In genomic region chr2:152804408-152805110, GRCm38 (mm10) we compare ENCODE assay signal across 8 mouse cellular contexts. TPM values are rescaled to one million over a fixed set of nuclear protein-coding genes. Genes with fewer than 3 reads are reported as not detected.
DNase-seq lines count a peak whose midpoint lies in the region; ATAC-seq and TF ChIP-seq lines count a peak whose summit lies in the region.

No protein-coding gene starts in this region.

- peak; percentile 96 for TF ChIP-seq EP300 in ES-Bruce4 (IDR thresholded peaks at IDR 0.05; ENCODE audit: insufficient read depth, low read depth, low read length)

- no peak for TF ChIP-seq CTCF in ES-Bruce4 (IDR thresholded peaks at IDR 0.05; ENCODE audit: low read depth, low read length)

- TF ChIP-seq POLR2A in ES-Bruce4 (IDR thresholded peaks at IDR 0.05; ENCODE audit: insufficient read depth, low read length): no peak

- H3K27ac ChIP-seq in ES-Bruce4 (ENCODE audit: insufficient read depth, low read length): peak overlapping the region; percentile 88
- H3K27ac ChIP-seq in kidney, embryonic 16.5 days (ENCODE audit: low read length): peak overlapping the region; percentile 84
- peak overlapping the region; percentile 35; the same call in 1 of the 2 replicates for H3K27ac ChIP-seq in midbrain, embryonic 11.5 days (ENCODE audit: low read depth, low read length)

- no peaks in the 10 kb centered on the region for H3K27me3 ChIP-seq in ES-Bruce4 (ENCODE audit: control insufficient read depth, insufficient read depth, low read length, poor library complexity, severe bottlenecking)
- H3K27me3 ChIP-seq in kidney, embryonic 16.5 days (ENCODE audit: insufficient read depth, low read length): no peaks in the 10 kb centered on the region
- H3K27me3 ChIP-seq in midbrain, embryonic 11.5 days (ENCODE audit: control insufficient read depth, insufficient read depth, low read length): no peaks in the 10 kb centered on the region

- peak; percentile 27 for ATAC-seq in erythroid progenitor cell, adult 5-6 weeks (replicated peaks; ENCODE audit: low FRiP score, poor library complexity, severe bottlenecking)
- peak; percentile 85 for ATAC-seq in kidney, embryonic 16.5 days (ENCODE audit: low FRiP score, low TSS enrichment)
- ATAC-seq in midbrain, embryonic 11.5 days (ENCODE audit: low FRiP score): no peak; the same call in 1 of the 2 replicates
- no peak for ATAC-seq in inflammation-experienced regulatory T-cells, adult 6 months

- WGBS in kidney, embryonic 16.5 days: 7% methylated on average over 6 of the region's 6 CpGs
- 11% methylated on average over 6 of the region's 6 CpGs for WGBS in midbrain, embryonic 11.5 days

- H3K4me2 ChIP-seq in kidney, embryonic 16.5 days (replicated peaks; ENCODE audit: low read depth, low read length): peak overlapping the region; percentile 20; the same call in 1 of the 2 replicates
- H3K4me2 ChIP-seq in midbrain, embryonic 11.5 days: no peak overlapping the region

- DNase-seq in WW6 (ENCODE audit: low read depth, low spot score): peak; percentile 73
- DNase-seq in midbrain, embryonic 11.5 days (ENCODE audit: low spot score, missing footprints): no peak
- DNase-seq in left cerebral cortex, postnatal 14 days (ENCODE audit: low spot score in 2 of 2): no peak
- DNase-seq in left cerebral cortex, adult 8-10 months (ENCODE audit: low spot score in 2 of 2): no peak

- no peaks in the 10 kb centered on the region for H3K9me3 ChIP-seq in ES-Bruce4 (replicated peaks; ENCODE audit: control insufficient read depth, insufficient read depth, low read length, poor library complexity, severe bottlenecking)
- H3K9me3 ChIP-seq in kidney, embryonic 16.5 days (ENCODE audit: low read length): no peaks in the 10 kb centered on the region
- H3K9me3 ChIP-seq in midbrain, embryonic 11.5 days (ENCODE audit: control insufficient read depth, low read length): no peaks in the 10 kb centered on the region

- H3K9ac ChIP-seq in ES-Bruce4 (ENCODE audit: low read depth, poor library complexity, severe bottlenecking): 0 out of 2 replicates have a peak overlapping the region, but pooled peaks have one; percentile 27
- H3K9ac ChIP-seq in kidney, embryonic 16.5 days (replicated peaks; ENCODE audit: low read length): 0 out of 2 replicates have a peak overlapping the region, but pooled peaks have one; percentile 22
- no peak overlapping the region for H3K9ac ChIP-seq in midbrain, embryonic 11.5 days (ENCODE audit: low read length)

- H3K36me3 ChIP-seq in ES-Bruce4 (ENCODE audit: control insufficient read depth, insufficient read depth, low read length, poor library complexity, severe bottlenecking): peaks cover 3% of the 10 kb centered on the region; the same call in 1 of the 2 replicates
- no peaks in the 10 kb centered on the region for H3K36me3 ChIP-seq in kidney, embryonic 16.5 days (ENCODE audit: insufficient read depth, low read length)
- H3K36me3 ChIP-seq in midbrain, embryonic 11.5 days (ENCODE audit: control insufficient read depth, insufficient read depth, low read length): no peaks in the 10 kb centered on the region

- peak overlapping the region; percentile 16; the same call in 1 of the 2 replicates for H3K4me3 ChIP-seq in ES-Bruce4 (ENCODE audit: low read depth, low read length)
- H3K4me3 ChIP-seq in kidney, embryonic 16.5 days (ENCODE audit: low read length): no peak overlapping the region
- no peak overlapping the region for H3K4me3 ChIP-seq in midbrain, embryonic 11.5 days (ENCODE audit: low read depth, low read length)

- H3K4me1 ChIP-seq in ES-Bruce4 (ENCODE audit: control insufficient read depth, insufficient read depth, low read length): peaks cover 7% of the 10 kb centered on the region
- peaks cover 34% of the 10 kb centered on the region for H3K4me1 ChIP-seq in kidney, embryonic 16.5 days (ENCODE audit: insufficient read depth, low read length)
- H3K4me1 ChIP-seq in midbrain, embryonic 11.5 days (ENCODE audit: control insufficient read depth, insufficient read depth, low read length): peaks cover 13% of the 10 kb centered on the region

- intact Hi-C loops in left cerebral cortex, postnatal 14 days (cut with DNase I): no loop called here

RNA-seq across cellular contexts. Expression of gene Bcl2l1, which starts 27.0 kb away (rescaled TPM):
- 108 TPM in 2 replicates for polyA plus RNA-seq in ES-Bruce4 (2011; ENCODE audit: insufficient read depth, insufficient read length, low read depth, missing spikeins)
- 80.9 and 99.1 TPM in 2 replicates for total RNA-seq in erythroid progenitor cell, adult 5-6 weeks (2015; ENCODE audit: low replicate concordance)
- total RNA-seq in erythroid progenitor cell, adult 5-6 weeks (2017; ENCODE audit: low replicate concordance): 76.9 and 94.9 TPM in 2 replicates
- 113 and 116 TPM in 2 replicates for polyA plus RNA-seq in kidney, embryonic 16.5 days (2015; fragmentation: Nextera tagmentation; extraction: Ambion mirVana)
- polyA plus RNA-seq in midbrain, embryonic 11.5 days (2014; fragmentation: Nextera tagmentation; extraction: Ambion mirVana): 120 and 125 TPM in 2 replicates
- polyA plus RNA-seq in inflammation-experienced regulatory T-cells, adult 6 months (2017; shearing (Covaris generic)): 10 to 100 TPM; 36.5 to 64.5 (median 41.8) TPM
- total RNA-seq in left cerebral cortex, postnatal 14 days (2021): 100 to 1,000 TPM; 120 to 127 TPM
- 100 to 1,000 TPM; 125 to 143 (median 135) TPM for total RNA-seq in left cerebral cortex, adult 8-10 months (2022)

RNA-seq across cellular contexts. Expression of gene Tpx2, which starts 43.2 kb away (rescaled TPM):
- 183 TPM in 2 replicates for polyA plus RNA-seq in ES-Bruce4 (2011; ENCODE audit: insufficient read depth, insufficient read length, low read depth, missing spikeins)
- total RNA-seq in erythroid progenitor cell, adult 5-6 weeks (2015; ENCODE audit: low replicate concordance): 326 and 338 TPM in 2 replicates
- total RNA-seq in erythroid progenitor cell, adult 5-6 weeks (2017; ENCODE audit: low replicate concordance): 393 and 412 TPM in 2 replicates
- polyA plus RNA-seq in kidney, embryonic 16.5 days (2015; fragmentation: Nextera tagmentation; extraction: Ambion mirVana): 83.9 and 97.6 TPM in 2 replicates
- 166 and 187 TPM in 2 replicates for polyA plus RNA-seq in midbrain, embryonic 11.5 days (2014; fragmentation: Nextera tagmentation; extraction: Ambion mirVana)
- 10 to 100 TPM in 1 of 3 experiments, 1 to 10 TPM in 2; 5.3 to 56.1 (median 5.7) TPM for polyA plus RNA-seq in inflammation-experienced regulatory T-cells, adult 6 months (2017; shearing (Covaris generic))
- total RNA-seq in left cerebral cortex, postnatal 14 days (2021): 1 to 10 TPM; 2.6 to 3.0 TPM
- 1 to 10 TPM; 1.9 to 2.9 (median 2.2) TPM for total RNA-seq in left cerebral cortex, adult 8-10 months (2022)

RNA-seq across cellular contexts. Expression of gene Cox4i2, which starts 50.6 kb away (rescaled TPM):
- 0.94 and 1.1 TPM in 2 replicates for polyA plus RNA-seq in ES-Bruce4 (2011; ENCODE audit: insufficient read depth, insufficient read length, low read depth, missing spikeins)
- 1.8 TPM in 1 of 2 replicates, not detected in the other for total RNA-seq in erythroid progenitor cell, adult 5-6 weeks (2015; ENCODE audit: low replicate concordance)
- total RNA-seq in erythroid progenitor cell, adult 5-6 weeks (2017; ENCODE audit: low replicate concordance): not detected in 2 replicates
- polyA plus RNA-seq in kidney, embryonic 16.5 days (2015; fragmentation: Nextera tagmentation; extraction: Ambion mirVana): 19.6 and 22.1 TPM in 2 replicates
- 2.8 and 3.7 TPM in 2 replicates for polyA plus RNA-seq in midbrain, embryonic 11.5 days (2014; fragmentation: Nextera tagmentation; extraction: Ambion mirVana)
- not detected for polyA plus RNA-seq in inflammation-experienced regulatory T-cells, adult 6 months (2017; shearing (Covaris generic))
- total RNA-seq in left cerebral cortex, postnatal 14 days (2021): 1 to 10 TPM; 2.3 to 2.8 TPM
- total RNA-seq in left cerebral cortex, adult 8-10 months (2022): 1 to 10 TPM; 2.1 to 4.8 (median 2.5) TPM

Comparison
In these comparisons a context has a peak if more than half of its experiments do, and no peak if none do; other contexts are left out.
1. H3K27ac ChIP-seq: peak in every context shown above with its lines; median percentile 88 in ES-Bruce4; 84 in kidney, embryonic 16.5 days; 35 in midbrain, embryonic 11.5 days.
2. ATAC-seq: peak in erythroid progenitor cell, adult 5-6 weeks (single experiment) and kidney, embryonic 16.5 days (single experiment); none in midbrain, embryonic 11.5 days (single experiment) and inflammation-experienced regulatory T-cells, adult 6 months (single experiment).